Mouse (Mus musculus): ENCODE measurements around the gene BC051142.
"Not testable (repeated sequence)": the region's sequence is repeated elsewhere in the genome, so short reads cannot be mapped to it uniquely, and the experiment has no call there.

GRCm38 (mm10) chr17:34495156-34495555 is 96.5 kb downstream of the BC051142 start:
- not testable (repeated sequence) for TF ChIP-seq CTCF, EP300 (IDR thresholded peaks at IDR 0.05; ENCODE audit: low read depth)

Measured in liver, postnatal 0 days (tissue).